27 mouse cellular contexts compared by ENCODE assay signal in the genomic region with DNA sequence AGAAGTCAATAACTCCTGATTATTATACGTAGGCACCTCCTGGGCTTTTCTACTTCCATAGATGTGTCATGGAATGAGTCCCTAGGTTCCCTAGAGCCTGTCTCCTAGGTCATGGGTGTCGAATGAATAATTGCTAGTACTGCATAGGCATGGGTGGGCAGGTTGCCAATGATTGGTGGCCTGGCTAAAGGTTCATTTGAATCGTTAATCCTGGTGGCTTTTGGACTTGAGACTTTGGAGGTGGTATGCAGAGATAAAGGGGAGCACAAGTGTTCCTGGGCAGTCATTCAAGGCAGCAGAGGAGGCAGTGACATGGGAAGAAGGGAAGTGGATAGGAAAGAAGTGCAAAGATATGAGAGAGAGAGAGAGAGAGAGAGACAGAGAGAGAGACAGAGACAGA.
DNase-seq lines count a peak whose midpoint lies in the region; ATAC-seq and TF ChIP-seq lines count a peak whose summit lies in the region.
"Had no signal": no experiment of that assay in that cellular context is flagged by ENCODE, and none has a peak within 500 bp of the region (broad histone marks: within the 10 kb centered on the region; RNA-seq: fewer than 3 reads in every experiment).

No protein-coding gene starts in this region.

- no peaks in the 10 kb centered on the region for H3K36me3 ChIP-seq in intestine, embryonic 15.5 days
- H3K36me3 ChIP-seq in intestine, postnatal 0 days (ENCODE audit: control insufficient read depth, insufficient read depth) = no peaks in the 10 kb centered on the region
- H3K36me3 ChIP-seq in liver, postnatal 0 days (replicated peaks; ENCODE audit: insufficient read depth, low read length) = no peaks in the 10 kb centered on the region
- H3K36me3 ChIP-seq: embryonic facial prominence, embryonic 12.5 days; forebrain, embryonic 15.5 days; heart, embryonic 12.5 days; hindbrain, embryonic 15.5 days; midbrain, embryonic 13.5 days; stomach, embryonic 15.5 days had no signal

- no peaks in the 10 kb centered on the region for H3K27me3 ChIP-seq in intestine, embryonic 15.5 days (replicated peaks)
- H3K27me3 ChIP-seq in intestine, postnatal 0 days (replicated peaks; ENCODE audit: control insufficient read depth, insufficient read depth, low read length) = no peaks in the 10 kb centered on the region
- H3K27me3 ChIP-seq in liver, postnatal 0 days (ENCODE audit: insufficient read depth, low read length) = no peaks in the 10 kb centered on the region
- H3K27me3 ChIP-seq: CH12.LX; embryonic facial prominence, embryonic 12.5 days; forebrain, embryonic 15.5 days; heart, embryonic 12.5 days; hindbrain, embryonic 15.5 days; megakaryocyte, embryonic 14.5 days; midbrain, embryonic 13.5 days; stomach, embryonic 15.5 days had no signal

- H3K4me1 ChIP-seq in intestine, embryonic 15.5 days (replicated peaks) = no peaks in the 10 kb centered on the region
- H3K4me1 ChIP-seq in intestine, postnatal 0 days (replicated peaks; ENCODE audit: control insufficient read depth, insufficient read depth, low read length) = no peaks in the 10 kb centered on the region
- H3K4me1 ChIP-seq in liver, postnatal 0 days (ENCODE audit: insufficient read depth) = no peaks in the 10 kb centered on the region
- H3K4me1 ChIP-seq: embryonic facial prominence, embryonic 12.5 days; megakaryocyte, embryonic 14.5 days had no signal

- DNase-seq in liver, postnatal 0 days = peak; percentile 18
- no peak for DNase-seq in liver
- DNase-seq in kidney, adult 9 months = peak; percentile 56
- DNase-seq in kidney, postnatal 25 days = peak; percentile 37 to 40
- no peak for DNase-seq in embryo, embryonic 11 days
- DNase-seq in heart, postnatal 25 days (ENCODE audit: low spot score) = no peak
- DNase-seq: adrenal gland, postnatal 25 days; B cell, adult 2 months; cerebellum, adult 11-12 months; heart, adult 2 months; lung, adult 18-20 months; lung, postnatal 4 days; right cerebral cortex, postnatal 14 days had no signal

- no peak overlapping the region for H3K27ac ChIP-seq in intestine, embryonic 15.5 days
- no peak overlapping the region for H3K27ac ChIP-seq in intestine, postnatal 0 days (ENCODE audit: low read depth, low read length)
- H3K27ac ChIP-seq in liver, postnatal 0 days (ENCODE audit: low read depth) = no peak overlapping the region
- H3K27ac ChIP-seq: embryonic facial prominence, embryonic 12.5 days; forebrain, embryonic 15.5 days; heart, adult 2 months; hindbrain, embryonic 15.5 days; midbrain, embryonic 13.5 days; stomach, embryonic 15.5 days had no signal

- no peak overlapping the region for H3K4me3 ChIP-seq in intestine, embryonic 15.5 days (replicated peaks)
- no peak overlapping the region for H3K4me3 ChIP-seq in intestine, postnatal 0 days (ENCODE audit: low read depth, low read length)
- H3K4me3 ChIP-seq in liver, postnatal 0 days (ENCODE audit: low read depth, low read length) = no peak overlapping the region
- H3K4me3 ChIP-seq: embryonic facial prominence, embryonic 12.5 days; forebrain, embryonic 15.5 days; heart, adult 2 months; heart, embryonic 12.5 days; hindbrain, embryonic 15.5 days; megakaryocyte, embryonic 14.5 days; midbrain, embryonic 13.5 days; stomach, embryonic 15.5 days had no signal

- intact Hi-C loops in heart, postnatal 25 days (cut with DNase I) = no loop called here

- TF ChIP-seq CTCF in intestine, postnatal 0 days (IDR thresholded peaks at IDR 0.05; ENCODE audit: low read depth) = no peak
- TF ChIP-seq CTCF in liver, postnatal 0 days (IDR thresholded peaks at IDR 0.05; ENCODE audit: low read depth) = no peak

- ATAC-seq in intestine, embryonic 15.5 days = peak; percentile 49; the same call in 1 of the 2 replicates
- ATAC-seq in intestine, postnatal 0 days = no peak
- no peak for ATAC-seq in liver, postnatal 0 days
- ATAC-seq: activated CD4-positive, CD25-positive, alpha-beta regulatory T cell, adult 4 months; forebrain, embryonic 15.5 days; inflammation-experienced regulatory T-cells, adult 6 months; lung, postnatal 0 days; midbrain, embryonic 13.5 days had no signal

- 64% methylated on average over 3 of the region's 3 CpGs for WGBS in intestine, embryonic 15.5 days
- WGBS in intestine, postnatal 0 days = 46% methylated on average over 3 of the region's 3 CpGs
- 46% methylated on average over 3 of the region's 3 CpGs for WGBS in liver, postnatal 0 days (ENCODE audit: insufficient replicate concordance)

- no peaks in the 10 kb centered on the region for H3K9me3 ChIP-seq in intestine, embryonic 15.5 days
- no peaks in the 10 kb centered on the region for H3K9me3 ChIP-seq in intestine, postnatal 0 days (ENCODE audit: control insufficient read depth)
- no peaks in the 10 kb centered on the region for H3K9me3 ChIP-seq in liver, postnatal 0 days (ENCODE audit: low read length)
- H3K9me3 ChIP-seq: embryonic facial prominence, embryonic 12.5 days; forebrain, embryonic 15.5 days; heart, embryonic 12.5 days; hindbrain, embryonic 15.5 days; midbrain, embryonic 13.5 days; stomach, embryonic 15.5 days had no signal

- no peak overlapping the region for H3K4me2 ChIP-seq in intestine, embryonic 15.5 days (replicated peaks)
- no peak overlapping the region for H3K4me2 ChIP-seq in intestine, postnatal 0 days (replicated peaks; ENCODE audit: low read depth)
- H3K4me2 ChIP-seq in liver, postnatal 0 days (ENCODE audit: low read depth, low read length) = no peak overlapping the region
- H3K4me2 ChIP-seq: embryonic facial prominence, embryonic 12.5 days; forebrain, embryonic 15.5 days; heart, embryonic 12.5 days; hindbrain, embryonic 15.5 days; liver, embryonic 11.5 days; midbrain, embryonic 13.5 days; stomach, embryonic 15.5 days had no signal

- no peak overlapping the region for H3K9ac ChIP-seq in intestine, embryonic 15.5 days
- no peak overlapping the region for H3K9ac ChIP-seq in intestine, postnatal 0 days (ENCODE audit: low read depth, low read length)
- no peak overlapping the region for H3K9ac ChIP-seq in liver, postnatal 0 days (replicated peaks)
- H3K9ac ChIP-seq: embryonic facial prominence, embryonic 12.5 days; forebrain, embryonic 15.5 days; heart, embryonic 12.5 days; hindbrain, embryonic 15.5 days; midbrain, embryonic 13.5 days; stomach, embryonic 15.5 days had no signal

- no peak for TF ChIP-seq EP300 in liver, postnatal 0 days (IDR thresholded peaks at IDR 0.05; ENCODE audit: low read depth)

Comparison
In these comparisons a context has a peak if more than half of its experiments do, and no peak if none do; other contexts are left out.
1. DNase-seq: peak in liver, postnatal 0 days (single experiment), kidney, adult 9 months (single experiment) and kidney, postnatal 25 days (2 of 2); none in liver (single experiment), embryo, embryonic 11 days (single experiment) and heart, postnatal 25 days (single experiment).